Mouse (Mus musculus) lung, adult 2 months (tissue): ENCODE results near the gene Gm10778.

ENCODE experiments used
- CTCF ChIP-seq: fragments of 200-500 bp; IDR thresholded peaks from 2 replicates; pipeline ENCODE4 v1.5.1; 2011; ENCODE audit warnings: mild to moderate bottlenecking, low read length, control low read depth; ENCODE audit not compliant: insufficient read depth
- POLR2A ChIP-seq: fragments of 200-500 bp; IDR thresholded peaks from 2 replicates; pipeline ENCODE4 v1.6.1; 2011; ENCODE audit warnings: low read depth, mild to moderate bottlenecking, control low read depth, low read length, borderline replicate concordance; ENCODE audit errors: extremely low read depth

GRCm38 (mm10) chr10:81615486-81615885 is 33.4 kb upstream of the Gm10778 start:
- TF ChIP-seq CTCF (no peak), POLR2A (no peak)
